Mouse (Mus musculus) megakaryocyte-erythroid progenitor cell, adult 5-6 weeks (primary cell): Measurements from ENCODE around the gene Cdh4. TPM values are rescaled to one million over a fixed set of nuclear protein-coding genes. Genes with fewer than 3 reads are reported as not detected.

Experiments
- ATAC-seq: replicated peaks from 2 replicates; pipeline ENCODE4 v1.8.0; 2016; ENCODE audit warnings: mild to moderate bottlenecking, inconsistent platforms; ENCODE audit not compliant: severe bottlenecking, poor library complexity, low FRiP score, low TSS enrichment
- total RNA-seq, 2 experiments: library from RNA; stranded (forward) in 1 of 2; stranded (reverse) in 1 of 2; fragments of 200-1000, 215-1000 nt in 1 of 2; fragments of >200 nt in 1 of 2; fragmentation: Nextera tagmentation in 1 of 2; gene quantifications; 2 replicates each; pipeline ENCODE4 v1.2.3; 2014 to 2017

Gene Cdh4
- total RNA-seq, 2 experiments from 2014 or later = not detected

DNA sequence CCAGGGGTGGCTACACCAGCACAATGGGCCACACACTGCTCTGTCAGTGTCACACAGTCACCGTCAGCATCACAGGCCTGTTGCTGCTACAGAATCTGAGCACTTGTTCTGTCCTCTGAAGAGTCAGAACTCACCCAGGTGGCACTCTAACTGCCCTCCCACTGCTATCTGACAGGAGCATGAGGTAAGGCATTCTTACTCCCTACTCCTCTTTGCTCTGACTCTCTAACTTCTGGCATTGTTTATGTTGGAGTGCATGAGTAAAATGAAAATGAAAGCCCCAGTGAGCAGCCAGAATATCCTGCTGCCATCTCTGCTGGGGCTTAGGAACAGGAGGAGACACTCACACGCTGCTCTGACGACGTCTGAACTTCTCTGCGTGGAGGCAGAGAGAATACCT is 505.4 kb downstream of the Cdh4 start:
- ATAC-seq = no peak

DNA sequence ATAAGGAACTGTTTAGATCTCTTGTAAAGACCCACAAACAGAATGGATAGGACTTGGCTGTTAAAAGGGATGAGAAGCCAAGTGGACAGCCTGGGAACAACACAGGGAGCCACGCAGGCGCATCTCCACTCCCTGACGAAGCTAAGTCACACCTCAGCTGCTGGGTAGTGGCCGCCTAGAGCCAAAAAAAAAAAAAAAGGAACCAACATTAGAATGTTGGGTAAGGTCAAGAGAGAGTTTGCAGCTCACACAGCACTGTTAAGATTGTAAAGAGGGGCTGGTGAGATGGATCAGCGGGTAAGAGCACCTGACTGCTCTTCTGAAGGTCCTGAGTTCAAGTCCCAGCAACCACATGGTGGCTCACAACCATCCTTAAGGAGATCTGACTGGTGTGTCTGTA is 506.6 kb downstream of the Cdh4 start:
- ATAC-seq = peak; percentile 46; the same call in 1 of the 2 replicates
